Mouse (Mus musculus) kidney, postnatal 4 days (tissue): ENCODE results near the gene Adamtsl4.
"Not testable (repeated sequence)": the region's sequence is repeated elsewhere in the genome, so short reads cannot be mapped to it uniquely, and the experiment has no call there.

Experiments
- DNase-seq, 2 experiments: peaks; one replicate each; pipeline ENCODE4 v3.0.0; 2021; ENCODE audit warnings: mixed read lengths in 2 of 2

Adamtsl4 gene

GRCm38 (mm10) chr3:95698286-95698685 is 10.6 kb upstream of the Adamtsl4 start:
- no peak for DNase-seq

DNA sequence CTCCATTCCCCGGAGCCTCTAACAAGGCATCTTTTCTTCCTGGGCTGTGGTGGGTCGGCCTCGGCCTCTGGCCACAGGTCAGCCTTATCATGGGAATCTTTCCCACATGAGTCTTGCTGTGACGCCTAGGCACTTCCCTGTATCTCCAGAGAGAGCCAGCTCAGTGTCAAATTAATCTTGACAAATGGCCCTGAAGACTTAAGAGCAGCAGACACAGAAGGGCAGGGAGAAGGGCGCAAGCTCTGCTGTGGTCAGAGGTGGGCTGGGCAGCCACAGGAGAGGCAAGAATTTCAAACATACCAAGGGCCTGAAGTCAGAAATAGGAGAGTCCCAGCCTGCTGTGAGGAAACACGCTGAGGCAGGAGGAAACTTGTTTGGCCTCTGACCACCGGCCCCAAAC is 8.6 kb upstream of the Adamtsl4 start:
- DNase-seq: peak in 1 of 2 experiments; percentile 46

GRCm38 (mm10) chr3:95695796-95696195 is 8.1 kb upstream of the Adamtsl4 start:
- no peak for DNase-seq

DNA sequence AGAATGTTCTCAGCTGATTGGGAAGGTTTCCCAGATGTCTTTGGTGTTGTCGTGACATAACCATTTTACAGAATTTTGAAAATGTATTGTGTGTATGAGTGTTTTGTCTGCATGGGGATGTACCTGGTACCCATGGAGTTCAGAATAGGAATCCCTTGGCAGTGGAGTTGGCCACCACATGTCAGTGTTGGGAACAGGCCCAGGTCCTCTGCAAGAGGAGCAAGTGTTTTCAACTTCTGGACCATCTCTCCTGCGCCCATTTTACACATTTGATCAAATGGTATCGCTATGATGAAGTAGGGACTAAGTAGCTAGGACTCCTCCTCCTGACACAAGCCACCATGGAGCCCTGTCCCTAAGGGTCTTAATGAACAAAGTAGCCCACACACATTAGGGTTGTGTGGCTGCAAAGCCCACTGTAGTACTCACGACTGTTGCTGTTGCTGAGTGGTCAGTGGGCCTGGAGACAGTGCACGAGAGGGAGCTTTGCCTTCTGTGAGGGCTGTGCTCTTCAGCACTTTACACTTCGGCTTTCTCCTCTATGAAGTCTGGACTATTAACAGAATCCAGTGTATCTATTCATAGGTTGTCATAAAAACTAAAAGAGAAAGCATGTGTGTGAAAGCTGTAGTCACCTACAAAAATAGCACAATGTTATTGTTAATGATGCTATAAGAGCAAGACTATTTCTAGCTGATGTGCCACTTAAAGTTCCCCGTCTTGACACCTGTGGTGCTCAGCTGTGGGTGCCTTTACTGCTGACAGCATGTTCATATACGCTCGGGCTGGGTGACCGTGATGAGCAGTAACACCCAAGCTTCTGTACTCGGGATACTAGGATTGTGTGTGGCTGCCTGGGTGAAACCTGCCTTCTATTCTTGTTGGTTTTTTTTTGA is 7.3 kb upstream of the Adamtsl4 start:
- no peak for DNase-seq

DNA sequence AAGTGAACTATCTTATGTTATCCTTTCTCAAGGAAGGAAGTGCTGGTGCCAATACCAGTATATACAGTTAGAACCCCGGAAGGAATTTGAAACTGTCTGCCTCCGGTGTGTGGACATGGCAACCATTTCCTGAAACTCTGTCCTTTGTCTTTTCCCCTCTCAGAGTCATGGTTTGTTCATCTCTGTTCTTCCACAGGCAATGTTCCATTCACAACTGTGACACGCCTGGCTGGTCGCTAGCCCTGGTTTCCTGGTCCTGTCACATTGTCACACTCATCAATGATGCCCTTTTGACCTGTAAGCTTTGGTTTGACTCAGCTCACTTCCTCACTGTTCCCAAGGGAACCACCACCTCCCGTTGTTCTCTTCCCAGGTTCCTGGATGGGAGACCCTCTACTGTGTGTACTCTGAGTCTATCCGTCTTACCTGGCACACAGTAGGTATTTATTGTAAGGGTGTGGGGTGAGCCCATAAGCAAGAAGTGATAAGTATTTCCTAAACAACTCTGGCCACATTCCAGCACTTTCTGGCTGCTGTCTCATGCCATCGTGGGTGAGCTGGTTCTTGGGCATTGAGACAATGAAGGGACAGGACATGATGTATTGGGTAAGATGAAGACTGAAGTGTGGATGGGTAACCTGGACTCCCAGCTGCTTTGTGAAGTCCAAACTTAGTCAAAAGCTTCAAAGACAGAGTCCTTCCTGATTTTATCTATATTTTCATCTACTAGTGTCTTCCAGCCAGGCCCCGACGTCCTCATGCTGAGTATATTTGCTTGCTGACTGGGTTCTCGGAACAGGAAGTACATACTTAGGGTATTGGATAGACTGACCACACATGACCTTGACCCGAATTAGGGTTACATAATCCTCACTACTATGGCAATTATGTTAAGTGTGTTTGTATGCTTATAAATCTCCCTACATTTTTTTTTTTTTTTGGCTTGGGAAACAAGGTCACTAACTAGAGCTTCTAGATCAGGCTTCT is 6.4 kb upstream of the Adamtsl4 start:
- no peak for DNase-seq

DNA sequence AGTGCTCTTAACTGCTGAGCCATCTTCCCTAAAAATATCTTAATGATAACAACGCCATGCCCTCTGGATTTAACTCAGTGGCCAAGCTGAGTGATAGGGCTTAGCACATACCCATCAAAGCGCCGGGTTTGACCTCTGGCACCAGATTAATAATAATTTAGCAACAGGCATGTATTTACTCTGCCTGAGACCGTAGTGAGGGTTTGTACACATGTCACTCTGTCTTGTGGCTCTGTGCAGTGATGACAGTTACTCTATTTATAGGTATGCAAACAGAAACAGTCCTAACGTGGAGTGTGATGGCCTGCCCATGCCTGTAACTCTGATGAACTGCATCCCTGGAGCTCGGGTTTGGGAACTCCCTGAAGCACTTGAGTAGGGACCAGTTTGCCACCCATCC is 5.0 kb upstream of the Adamtsl4 start:
- DNase-seq: no peak

DNA sequence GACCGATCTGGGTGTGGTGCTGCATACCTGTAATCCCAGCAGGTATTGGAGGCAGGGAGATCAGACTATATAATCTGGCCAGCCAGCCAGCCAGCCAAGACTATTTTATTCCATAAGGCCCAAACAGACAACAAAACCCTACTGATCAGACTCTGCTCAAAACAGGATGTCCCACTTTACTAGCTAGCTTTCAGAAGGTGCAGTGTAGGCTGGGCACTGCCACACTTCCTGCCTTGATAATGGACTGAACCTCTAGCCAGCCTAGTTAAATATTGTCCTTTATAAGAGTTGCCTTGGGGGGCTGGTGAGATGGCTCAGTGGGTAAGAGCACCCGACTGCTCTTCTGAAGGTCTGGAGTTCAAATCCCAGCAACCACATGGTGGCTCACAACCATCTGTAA is 2.8 kb upstream of the Adamtsl4 start:
- not testable (repeated sequence) for DNase-seq

DNA sequence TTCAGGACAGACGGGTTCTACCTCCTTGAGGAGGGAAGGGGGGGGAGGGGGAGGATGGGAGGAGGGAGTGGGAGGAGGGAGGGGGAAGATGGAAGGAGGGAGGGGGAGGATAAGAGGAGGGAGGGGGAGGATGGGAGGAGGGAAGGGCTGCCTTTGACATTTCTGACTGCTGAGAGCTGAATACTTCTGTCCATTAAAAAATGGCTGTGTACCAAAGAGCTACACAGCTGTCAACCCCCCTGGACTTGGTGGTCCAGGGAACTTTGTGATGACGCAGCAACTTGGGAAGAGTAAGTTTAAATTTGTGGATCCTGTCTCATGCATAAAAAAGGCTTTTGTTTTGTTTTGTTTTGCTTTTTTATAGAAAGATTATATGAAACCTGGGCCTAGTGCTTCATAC is 2.2 kb upstream of the Adamtsl4 start:
- no peak for DNase-seq

DNA sequence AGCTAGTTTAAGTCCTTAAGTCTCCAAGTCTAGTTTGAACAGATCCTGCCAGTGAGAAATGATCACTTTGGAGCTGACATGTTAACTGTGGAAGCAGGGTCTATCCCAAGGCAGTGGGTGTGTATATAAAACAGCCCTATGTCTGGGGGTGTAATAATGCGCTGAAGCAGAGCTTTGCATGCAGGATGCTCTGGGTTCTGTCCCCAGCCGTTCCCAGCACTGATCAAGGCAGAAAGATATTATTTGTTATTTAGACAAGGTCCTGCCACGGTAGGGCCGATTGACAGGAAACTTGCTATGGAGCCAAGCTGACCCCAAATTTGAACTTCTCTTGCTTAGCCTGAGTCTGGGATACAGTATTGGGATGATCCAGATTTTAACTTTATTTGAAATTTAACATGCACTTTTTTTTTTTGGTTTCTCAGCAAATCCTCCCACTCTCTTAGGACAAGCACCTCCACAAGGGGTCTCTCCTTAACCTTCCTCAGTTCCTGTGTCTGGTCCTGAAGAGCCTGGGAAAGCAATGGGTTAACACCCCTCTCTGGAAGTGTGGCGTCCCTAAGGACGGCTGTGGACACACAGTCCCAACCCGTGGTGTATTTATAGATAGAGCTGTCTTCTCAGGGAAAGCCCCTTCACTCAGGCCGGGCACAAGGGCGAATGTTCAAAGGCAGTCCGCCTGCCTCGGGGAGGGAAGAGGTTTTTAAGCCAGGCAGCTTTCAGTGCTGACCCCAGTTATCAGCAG is 1.6 kb upstream of the Adamtsl4 start:
- DNase-seq: peak in 1 of 2 experiments; percentile 51

GRCm38 (mm10) chr3:95687168-95687523 is 571 bp downstream of the Adamtsl4 start:
- no peak for DNase-seq

DNA sequence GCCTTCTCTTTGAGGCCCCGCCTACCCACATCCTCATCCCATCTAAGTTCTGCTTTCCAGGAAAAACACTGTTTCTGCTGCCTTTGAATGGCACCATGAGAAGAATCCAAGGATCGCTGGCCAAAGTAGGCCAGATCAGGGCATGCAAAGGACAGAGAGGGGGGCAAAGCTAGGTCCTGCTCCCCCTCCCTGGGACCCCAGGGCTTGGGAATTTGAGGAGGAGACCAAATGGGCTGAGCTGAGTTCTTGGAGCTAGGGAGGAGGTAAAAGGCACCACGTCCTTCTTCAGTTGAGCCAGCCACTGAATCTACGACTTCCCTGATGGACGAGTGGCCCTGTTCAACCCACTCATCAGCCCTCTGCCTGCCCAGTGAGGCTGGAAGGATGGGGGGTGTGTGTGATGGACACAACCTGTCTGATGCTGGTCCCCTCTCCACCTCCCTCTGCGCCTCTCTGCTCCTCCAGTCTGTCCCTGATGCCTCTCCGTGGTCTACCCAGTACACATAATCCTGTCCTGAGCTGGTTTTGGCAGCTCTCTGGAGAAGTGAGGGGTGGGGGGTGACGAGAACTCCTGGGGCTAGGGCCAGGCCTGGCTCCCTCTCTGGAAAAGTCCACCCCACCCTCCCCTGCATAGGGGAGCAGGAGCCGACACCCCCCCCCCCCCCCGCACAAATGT is 1.1 kb downstream of the Adamtsl4 start:
- DNase-seq: no peak

DNA sequence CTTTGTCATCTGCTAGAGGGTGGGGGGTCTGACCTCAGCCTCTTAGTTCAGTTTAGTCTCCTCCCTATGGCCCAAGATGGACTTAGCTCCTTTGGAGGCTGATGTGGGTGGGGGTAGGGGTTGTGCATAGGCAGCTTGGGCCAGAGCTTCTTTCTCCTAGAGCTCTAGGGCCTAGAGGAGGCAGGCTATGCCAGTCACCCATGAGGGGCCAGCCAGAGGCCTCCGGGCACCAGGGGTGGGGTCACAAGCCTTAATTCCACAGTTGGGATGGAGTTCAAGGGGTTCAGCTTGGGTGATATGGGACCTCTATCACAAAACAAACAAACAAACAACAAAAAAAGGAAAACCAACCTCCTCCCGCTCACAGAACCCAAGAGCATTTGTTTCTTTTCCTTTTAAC is 2.0 kb downstream of the Adamtsl4 start:
- DNase-seq: no peak

DNA sequence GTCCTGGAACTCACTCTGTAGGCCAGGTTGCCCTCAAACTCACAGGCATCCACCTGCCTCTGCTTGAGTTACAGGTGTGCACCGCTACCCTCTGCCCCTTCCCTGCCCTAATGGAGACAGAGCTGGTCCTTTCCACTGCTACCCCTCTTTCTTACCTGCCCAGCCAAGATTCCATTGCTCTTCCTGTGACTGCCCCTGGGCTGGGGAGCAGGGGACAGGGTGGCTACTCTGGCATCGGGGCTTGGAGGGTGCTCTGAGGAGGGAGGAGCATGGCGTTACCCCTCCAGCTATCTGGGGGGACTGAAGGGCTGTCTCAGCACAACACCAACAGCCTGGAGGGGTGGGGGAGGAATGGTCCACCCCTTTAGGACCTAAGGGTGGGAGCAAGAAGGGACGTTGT is 2.4 kb downstream of the Adamtsl4 start:
- DNase-seq: no peak

- no peak for DNase-seq
Observed at GRCm38 (mm10) chr3:95684846-95685245, 2.9 kb downstream of the Adamtsl4 start.

DNA sequence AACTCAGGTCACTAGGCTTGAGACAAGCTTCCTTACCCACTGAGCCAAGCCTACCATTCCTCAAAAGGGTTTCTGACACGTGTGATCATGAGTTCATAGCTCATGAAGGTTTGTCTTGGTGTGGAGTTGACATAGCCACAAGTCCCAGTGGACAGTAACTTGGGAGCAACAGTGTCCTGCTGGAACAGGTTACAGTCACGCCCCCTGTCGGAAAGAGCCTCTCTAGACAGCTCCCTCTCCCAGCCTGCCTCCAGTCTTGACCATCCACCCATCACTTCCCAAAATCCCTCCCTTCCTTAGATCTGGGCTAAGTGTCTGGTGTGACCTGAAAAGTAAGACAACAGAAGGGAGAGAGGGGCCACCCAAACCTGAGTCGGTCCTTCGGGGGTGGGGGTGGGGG is 4.8 kb downstream of the Adamtsl4 start:
- peak; percentile 49 to 60 for DNase-seq

- no peak for DNase-seq
Observed at GRCm38 (mm10) chr3:95681365-95681764, 6.4 kb downstream of the Adamtsl4 start.

DNA sequence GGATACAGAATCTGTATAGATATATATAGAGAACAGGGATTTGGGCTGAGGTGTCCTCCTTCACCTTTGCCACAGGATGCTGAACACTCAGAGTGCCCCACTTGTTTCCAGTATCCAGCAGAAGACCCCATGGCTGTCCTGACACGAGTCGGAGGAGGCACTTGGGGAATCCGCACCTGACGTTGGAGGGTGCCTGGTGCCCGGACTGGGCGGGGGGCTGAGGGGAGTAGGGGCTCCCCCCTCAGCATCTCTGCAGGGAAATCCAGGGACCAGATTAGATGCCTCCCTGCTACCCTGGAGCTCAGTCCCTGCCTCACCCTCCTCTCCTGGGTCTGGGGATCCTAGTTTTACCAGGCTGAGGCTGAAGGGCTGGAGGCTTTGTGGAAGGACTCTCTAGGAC is 7.0 kb downstream of the Adamtsl4 start:
- no peak for DNase-seq

GRCm38 (mm10) chr3:95679551-95679950 is 8.2 kb downstream of the Adamtsl4 start:
- no peak for DNase-seq

GRCm38 (mm10) chr3:95677420-95678090 is 10.2 kb downstream of the Adamtsl4 start:
- no peak for DNase-seq

DNA sequence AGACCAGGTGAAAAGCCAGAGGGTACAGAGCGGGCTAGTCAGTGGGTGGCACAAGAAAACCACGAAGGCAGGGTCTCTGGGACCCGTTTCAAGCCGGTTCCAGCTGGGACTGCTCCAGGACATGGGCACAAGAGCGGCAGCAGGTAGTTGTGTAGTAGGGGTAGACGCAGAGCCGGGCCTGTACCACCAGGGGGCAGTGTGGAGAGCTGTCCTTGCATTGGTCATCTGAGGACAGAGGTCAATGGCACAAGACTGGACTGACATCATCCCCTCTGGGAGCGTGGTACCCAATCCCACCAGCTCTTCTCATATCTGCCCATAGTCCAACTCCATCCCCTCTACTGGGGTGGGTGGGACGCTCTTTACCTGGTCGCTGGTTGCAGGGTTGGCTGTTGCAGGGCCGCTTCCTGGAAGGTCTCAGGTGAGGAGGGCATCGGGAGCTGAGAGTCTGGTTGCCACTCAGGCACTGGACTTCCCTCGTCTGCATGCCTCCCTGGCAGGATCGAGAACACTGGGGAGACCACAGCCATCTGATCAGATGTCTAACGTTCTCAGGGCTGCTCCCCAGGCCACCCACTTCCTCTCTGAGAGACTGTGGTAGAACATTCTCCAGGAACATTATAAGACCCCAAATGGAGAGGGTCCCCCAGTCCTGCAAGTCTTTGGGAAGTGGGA is 10.8 kb downstream of the Adamtsl4 start:
- peak; percentile 83 to 87 for DNase-seq
